Mouse (Mus musculus) hindbrain, embryonic 11.5 days (tissue): ENCODE measurements around the gene Gfi1b. TPM values are rescaled to one million over a fixed set of nuclear protein-coding genes. Genes with fewer than 3 reads are reported as not detected.

Source experiments
- ATAC-seq: fragments of 200-750 bp; cut with Nextera tagmentation; 2 replicates; pipeline ENCODE4 v1.8.0; 2017; ENCODE audit warnings: mild to moderate bottlenecking, moderate TSS enrichment, moderate library complexity; ENCODE audit not compliant: low FRiP score
- DNase-seq: peaks from one replicate; pipeline ENCODE4 v3.0.0-alpha.2; 2015; ENCODE audit warnings: low spot score
- H3K27ac ChIP-seq: fragments of 300-500 bp; sonication (generic); 2 replicates; pipeline ENCODE4 v1.5.1; 2014; ENCODE audit warnings: mild to moderate bottlenecking, low read depth, low read length
- H3K27me3 ChIP-seq: fragments of 300-500 bp; sonication (generic); 2 replicates; pipeline ENCODE4 v1.6.1; 2014; ENCODE audit warnings: mild to moderate bottlenecking, low read length, moderate library complexity, mixed read lengths; ENCODE audit not compliant: control insufficient read depth, insufficient read depth
- H3K36me3 ChIP-seq: fragments of 300-500 bp; sonication (generic); 2 replicates; pipeline ENCODE4 v1.6.1; 2014; ENCODE audit warnings: mild to moderate bottlenecking, low read length, moderate library complexity, mixed read lengths; ENCODE audit not compliant: control insufficient read depth, insufficient read depth
- H3K4me1 ChIP-seq: fragments of 300-500 bp; sonication (generic); replicated peaks from 2 replicates; pipeline ENCODE4 v1.6.1; 2014; ENCODE audit warnings: low read length, mixed read lengths; ENCODE audit not compliant: control insufficient read depth, insufficient read depth
- H3K4me2 ChIP-seq: fragments of 300-500 bp; sonication (generic); replicated peaks from 2 replicates; pipeline ENCODE4 v1.6.1; 2014; ENCODE audit warnings: mild to moderate bottlenecking, low read depth, low read length
- H3K4me3 ChIP-seq: fragments of 300-500 bp; sonication (generic); 2 replicates; pipeline ENCODE4 v1.5.1; 2014; ENCODE audit warnings: low read depth, low read length
- H3K9ac ChIP-seq: fragments of 300-500 bp; sonication (generic); 2 replicates; pipeline ENCODE4 v1.6.1; 2014; ENCODE audit warnings: low read depth, low read length
- H3K9me3 ChIP-seq: fragments of 300-500 bp; sonication (generic); 2 replicates; pipeline ENCODE4 v1.6.1; 2016; ENCODE audit warnings: low read length; ENCODE audit not compliant: control insufficient read depth
- WGBS: fragments of 180-500 bp; shearing (Covaris S2); extraction: QIAGEN DNeasy Blood & Tissue Kit; methylation state at CpG from one replicate; pipeline ENCODE4 v1.1.7; 2014; 5-methylcytosine and 5-hydroxymethylcytosine counted together
- polyA plus RNA-seq: library from polyadenylated mRNA; unstranded; fragments of >200 nt; fragmentation: Nextera tagmentation; extraction: Ambion mirVana; gene quantifications from 2 replicates; pipeline ENCODE4 v1.2.1, GENCODE M21; 2014

The Gfi1b gene
- polyA plus RNA-seq, 1 experiment from 2014 or later: 3.1 TPM

- Histone ChIP-seq H3K27ac (no peak overlapping the region), H3K4me3 (no peak overlapping the region), H3K4me2 (no peak overlapping the region), H3K9me3 (no peaks in the 10 kb centered on the region), H3K9ac (no peak overlapping the region), H3K36me3 (no peaks in the 10 kb centered on the region), H3K27me3 (no peaks in the 10 kb centered on the region), H3K4me1 (no peaks in the 10 kb centered on the region)
- 23% methylated on average over 6 of the region's 6 CpGs for WGBS
- no peak for ATAC-seq
- DNase-seq: peak; percentile 89
Measured at GRCm38 (mm10) chr2:28585043-28585571, 36.7 kb downstream of the Gfi1b start.

GRCm38 (mm10) chr2:28583651-28584050 lies 38.1 kb downstream of the Gfi1b start, which contains the start of gene Gtf3c5:
Gtf3c5 (minus strand) TSS chr2:28583751.
- Histone ChIP-seq H3K9ac (peak within 1 kb of the TSS; percentile 57), H3K36me3 (no peaks in the 10 kb centered on the region), H3K27me3 (no peaks in the 10 kb centered on the region), H3K27ac (peak within 1 kb of the TSS; percentile 85), H3K9me3 (no peaks in the 10 kb centered on the region), H3K4me3 (peak within 1 kb of the TSS; percentile 46), H3K4me2 (peak within 1 kb of the TSS; percentile 59), H3K4me1 (no peaks in the 10 kb centered on the region)
- 80% methylated on average over 9 of the region's 9 CpGs for WGBS
- no peak for ATAC-seq
- no peak for DNase-seq

GRCm38 (mm10) chr2:28582647-28583353 lies 39.0 kb downstream of the Gfi1b start:
- Histone ChIP-seq H3K36me3 (no peaks in the 10 kb centered on the region), H3K9ac (peak overlapping the region; percentile 57), H3K27ac (peak overlapping the region; percentile 85), H3K4me2 (peak overlapping the region; percentile 59), H3K9me3 (no peaks in the 10 kb centered on the region), H3K27me3 (no peaks in the 10 kb centered on the region), H3K4me3 (peak overlapping the region; percentile 46), H3K4me1 (no peaks in the 10 kb centered on the region)
- ATAC-seq (peak; percentile 90), DNase-seq (peak; percentile 92)
- WGBS: under 1% methylated on average over 56 of the region's 56 CpGs

- Histone ChIP-seq H3K9me3 (no peaks in the 10 kb centered on the region), H3K4me3 (no peak overlapping the region), H3K9ac (no peak overlapping the region), H3K36me3 (no peaks in the 10 kb centered on the region), H3K4me1 (no peaks in the 10 kb centered on the region), H3K4me2 (no peak overlapping the region), H3K27me3 (no peaks in the 10 kb centered on the region), H3K27ac (no peak overlapping the region)
- ATAC-seq: no peak
- WGBS: 67% methylated on average over 5 of the region's 5 CpGs
- peak; percentile 37 for DNase-seq
Measured at GRCm38 (mm10) chr2:28578003-28578402, 43.8 kb downstream of the Gfi1b start.

- DNase-seq (no peak), ATAC-seq (no peak)
- WGBS: 89% methylated on average over 3 of the region's 3 CpGs
- no peaks in the 10 kb centered on the region for H3K4me1 ChIP-seq
- no peak overlapping the region for H3K27ac ChIP-seq
- no peak overlapping the region for H3K4me3 ChIP-seq
- peaks cover 3% of the 10 kb centered on the region; the same call in 1 of the 2 replicates for H3K36me3 ChIP-seq
- H3K4me2 ChIP-seq: no peak overlapping the region
- H3K9me3 ChIP-seq: no peaks in the 10 kb centered on the region
- no peaks in the 10 kb centered on the region for H3K27me3 ChIP-seq
- no peak overlapping the region for H3K9ac ChIP-seq
Measured at GRCm38 (mm10) chr2:28576815-28577214, 45.0 kb downstream of the Gfi1b start.

- no peaks in the 10 kb centered on the region for H3K4me1 ChIP-seq
- H3K4me3 ChIP-seq: no peak overlapping the region
- H3K27ac ChIP-seq: no peak overlapping the region
- no peaks in the 10 kb centered on the region for H3K27me3 ChIP-seq
- no peak overlapping the region for H3K9ac ChIP-seq
- peaks cover 11% of the 10 kb centered on the region for H3K36me3 ChIP-seq
- H3K9me3 ChIP-seq: no peaks in the 10 kb centered on the region
- H3K4me2 ChIP-seq: no peak overlapping the region
- no peak for DNase-seq
- no peak for ATAC-seq
- 91% methylated on average over 4 of the region's 4 CpGs for WGBS
Measured at GRCm38 (mm10) chr2:28575341-28575740, 46.4 kb downstream of the Gfi1b start.

- H3K4me1 ChIP-seq: no peaks in the 10 kb centered on the region
- H3K9ac ChIP-seq: no peak overlapping the region
- no peak overlapping the region for H3K27ac ChIP-seq
- no peak overlapping the region for H3K4me2 ChIP-seq
- no peak overlapping the region for H3K4me3 ChIP-seq
- H3K36me3 ChIP-seq: peaks cover 18% of the 10 kb centered on the region
- 67% methylated on average over 2 of the region's 3 CpGs for whole genome bisulfite sequencing
- DNase-seq (no peak), ATAC-seq (no peak)
- H3K27me3 ChIP-seq: no peaks in the 10 kb centered on the region
- H3K9me3 ChIP-seq: no peaks in the 10 kb centered on the region
Measured at GRCm38 (mm10) chr2:28569903-28570302, 51.9 kb downstream of the Gfi1b start.

GRCm38 (mm10) chr2:28566545-28566944 lies 55.2 kb downstream of the Gfi1b start:
- Histone ChIP-seq H3K4me1 (no peaks in the 10 kb centered on the region), H3K4me3 (no peak overlapping the region), H3K27ac (no peak overlapping the region), H3K36me3 (peaks cover 13% of the 10 kb centered on the region), H3K27me3 (no peaks in the 10 kb centered on the region), H3K4me2 (no peak overlapping the region), H3K9me3 (no peaks in the 10 kb centered on the region), H3K9ac (no peak overlapping the region)
- WGBS: 64% methylated on average over 5 of the region's 5 CpGs
- ATAC-seq (no peak), DNase-seq (no peak)

GRCm38 (mm10) chr2:28564380-28564779 lies 57.4 kb downstream of the Gfi1b start:
- 88% methylated on average over 4 of the region's 4 CpGs for WGBS
- Histone ChIP-seq H3K4me1 (no peaks in the 10 kb centered on the region), H3K36me3 (peaks cover 5% of the 10 kb centered on the region; the same call in 1 of the 2 replicates), H3K4me3 (no peak overlapping the region), H3K4me2 (no peak overlapping the region), H3K9me3 (no peaks in the 10 kb centered on the region), H3K27me3 (no peaks in the 10 kb centered on the region), H3K27ac (no peak overlapping the region), H3K9ac (no peak overlapping the region)
- DNase-seq (no peak), ATAC-seq (no peak)
